Mouse (Mus musculus): ENCODE data around the gene Il1rn.

Gene Il1rn

GRCm38 (mm10) chr2:24336545-24336944 lies at the start of gene Il1rn:
Il1rn (plus strand) TSS chr2:24336853.
- no peak for DNase-seq (ENCODE audit: low spot score in 2 of 2)

GRCm38 (mm10) chr2:24290896-24291295 lies 45.8 kb upstream of the Il1rn start, which contains the start of gene Il1f10:
Il1f10 (plus strand) TSS chr2:24291196.
- DNase-seq (ENCODE audit: low spot score in 2 of 2), result no peak

- no peak for DNase-seq (ENCODE audit: low spot score in 2 of 2)
Measured at GRCm38 (mm10) chr2:24294616-24295015, 42.0 kb upstream of the Il1rn start.

- DNase-seq (ENCODE audit: low spot score in 2 of 2), result peak in 1 of 2 experiments; percentile 43
Measured at GRCm38 (mm10) chr2:24296837-24297236, 39.8 kb upstream of the Il1rn start.

GRCm38 (mm10) chr2:24311302-24312001 lies 25.2 kb upstream of the Il1rn start:
- DNase-seq (ENCODE audit: low spot score in 2 of 2), result no peak

- no peak for DNase-seq (ENCODE audit: low spot score in 2 of 2)
Measured at GRCm38 (mm10) chr2:24316919-24317318, 19.7 kb upstream of the Il1rn start.

- no peak for DNase-seq (ENCODE audit: low spot score in 2 of 2)
Measured at GRCm38 (mm10) chr2:24317919-24318598, 18.6 kb upstream of the Il1rn start.

- no peak for DNase-seq (ENCODE audit: low spot score in 2 of 2)
Measured at GRCm38 (mm10) chr2:24335333-24335732, 1.3 kb upstream of the Il1rn start.

GRCm38 (mm10) chr2:24341395-24341885 lies 4.8 kb downstream of the Il1rn start:
- DNase-seq (ENCODE audit: low spot score in 2 of 2), result no peak

- DNase-seq (ENCODE audit: low spot score in 2 of 2), result no peak
Measured at GRCm38 (mm10) chr2:24344619-24345018, 8.0 kb downstream of the Il1rn start.

- no peak for DNase-seq (ENCODE audit: low spot score in 2 of 2)
Measured at GRCm38 (mm10) chr2:24345056-24345455, 8.4 kb downstream of the Il1rn start.

- no peak for DNase-seq (ENCODE audit: low spot score in 2 of 2)
Measured at GRCm38 (mm10) chr2:24347926-24348325, 11.3 kb downstream of the Il1rn start.

GRCm38 (mm10) chr2:24351159-24351558 lies 14.5 kb downstream of the Il1rn start:
- DNase-seq (ENCODE audit: low spot score in 2 of 2), result no peak

- no peak for DNase-seq (ENCODE audit: low spot score in 2 of 2)
Measured at GRCm38 (mm10) chr2:24353042-24353441, 16.4 kb downstream of the Il1rn start.

- DNase-seq (ENCODE audit: low spot score in 2 of 2), result peak in 1 of 2 experiments; percentile 69
Measured at GRCm38 (mm10) chr2:24357642-24358041, 21.0 kb downstream of the Il1rn start.

GRCm38 (mm10) chr2:24359347-24359746 lies 22.7 kb downstream of the Il1rn start:
- no peak for DNase-seq (ENCODE audit: low spot score in 2 of 2)

GRCm38 (mm10) chr2:24363818-24364217 lies 27.2 kb downstream of the Il1rn start:
- DNase-seq (ENCODE audit: low spot score in 2 of 2), result no peak

GRCm38 (mm10) chr2:24366214-24366975 lies 29.7 kb downstream of the Il1rn start:
- DNase-seq (ENCODE audit: low spot score in 2 of 2), result no peak

GRCm38 (mm10) chr2:24367030-24367894 lies 30.6 kb downstream of the Il1rn start, which contains the start of gene Psd4:
Psd4 (plus strand) TSS chr2:24367580.
- DNase-seq (ENCODE audit: low spot score in 2 of 2), result peak; percentile 16 to 36

GRCm38 (mm10) chr2:24367895-24368261 lies 31.2 kb downstream of the Il1rn start:
- DNase-seq (ENCODE audit: low spot score in 2 of 2), result no peak

GRCm38 (mm10) chr2:24378747-24379450 lies 42.2 kb downstream of the Il1rn start:
- no peak for DNase-seq (ENCODE audit: low spot score in 2 of 2)
